Mouse (Mus musculus) olfactory bulb, adult 2 months (tissue): ENCODE measurements around the gene Gucd1.

Experiments
- CTCF ChIP-seq: fragments of 200-500 bp; IDR thresholded peaks from 2 replicates; pipeline ENCODE4 v1.5.1; 2012; ENCODE audit warnings: low read depth, mild to moderate bottlenecking, low read length, moderate library complexity; ENCODE audit not compliant: insufficient read depth
- POLR2A ChIP-seq: fragments of 200-500 bp; IDR thresholded peaks from 2 replicates; pipeline ENCODE4 v1.6.1; 2012; ENCODE audit warnings: mild to moderate bottlenecking, low read depth, low read length, moderate library complexity; ENCODE audit not compliant: insufficient read depth

GRCm38 (mm10) chr10:75440756-75441155 is 77.0 kb downstream of the Gucd1 start:
- TF ChIP-seq CTCF (no peak), POLR2A (no peak)
